Mouse (Mus musculus) bone marrow, adult 2 months (tissue): Measurements from ENCODE around the gene Maml3.

Source experiments
- CTCF ChIP-seq: fragments of 200-500 bp; IDR thresholded peaks from 2 replicates; pipeline ENCODE4 v1.5.1; 2011; ENCODE audit warnings: low read length, control low read depth; ENCODE audit not compliant: control insufficient read depth, insufficient read depth
- POLR2A ChIP-seq: fragments of 200-500 bp; IDR thresholded peaks from 2 replicates; pipeline ENCODE4 v1.6.1; 2011; ENCODE audit warnings: low read depth, mild to moderate bottlenecking, control low read depth, low read length, borderline replicate concordance; ENCODE audit not compliant: control insufficient read depth

GRCm38 (mm10) chr3:52031327-52031726, 73.5 kb downstream of the Maml3 start:
- TF ChIP-seq CTCF (no peak), POLR2A (no peak)
